Mouse (Mus musculus): ENCODE measurements around the gene Map2k1. TPM values are rescaled to one million over a fixed set of nuclear protein-coding genes. Genes with fewer than 3 reads are reported as not detected.
"Not testable (repeated sequence)": the region's sequence is repeated elsewhere in the genome, so short reads cannot be mapped to it uniquely, and the experiment has no call there.

Map2k1 gene
- total RNA-seq, 2 experiments from 2014 or later, result 45.6 to 55.0 TPM

DNA sequence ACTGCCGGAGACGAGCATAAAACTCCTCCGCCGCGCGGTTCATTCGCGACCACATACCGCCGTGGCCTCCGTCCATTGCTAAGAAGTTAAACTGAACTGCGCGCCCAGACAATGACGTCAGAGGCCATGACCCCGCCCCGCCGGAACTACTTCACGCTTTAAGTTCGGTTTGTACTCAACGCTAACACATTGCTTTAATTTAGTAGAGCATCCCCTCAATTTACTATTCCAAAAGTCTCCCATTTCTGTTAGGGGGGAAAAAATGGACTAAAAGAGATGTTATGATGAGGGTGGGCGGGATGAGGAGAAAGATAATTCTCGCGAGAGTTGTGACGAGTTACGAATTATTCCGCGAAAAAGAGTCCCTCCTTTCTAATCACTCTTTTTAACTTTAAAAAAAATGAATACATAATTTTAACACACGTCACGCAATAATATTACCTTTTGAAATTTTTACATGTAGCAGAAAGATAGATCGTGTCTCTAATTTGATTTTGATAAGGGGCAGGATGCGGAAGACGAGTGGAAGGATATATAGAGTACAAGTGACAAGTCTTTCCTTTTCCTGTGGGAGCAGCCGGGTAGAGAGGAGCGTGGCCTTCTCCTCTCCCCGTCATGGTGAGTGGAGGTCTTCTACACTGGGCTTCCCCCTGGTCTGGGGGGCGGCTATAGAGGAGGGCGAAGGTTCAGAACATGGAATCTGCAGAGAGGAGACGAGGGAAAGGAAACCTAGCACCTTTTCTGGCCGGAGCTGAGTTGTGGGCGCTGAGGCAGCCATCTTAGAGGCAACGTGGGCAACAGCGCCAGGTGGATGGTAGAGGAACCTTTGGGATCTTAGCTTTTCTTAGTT, 80.4 kb downstream of the Map2k1 start, which contains the start of the genes Zwilch and Rpl4:
Gene Zwilch, minus strand, starts transcription at position 289 of the 850 bp plus-strand sequence.
Gene Rpl4, plus strand, starts transcription at position 560 of the 850 bp plus-strand sequence.
- peak; percentile 83 for ATAC-seq (replicated peaks; ENCODE audit: poor library complexity, severe bottlenecking)

DNA sequence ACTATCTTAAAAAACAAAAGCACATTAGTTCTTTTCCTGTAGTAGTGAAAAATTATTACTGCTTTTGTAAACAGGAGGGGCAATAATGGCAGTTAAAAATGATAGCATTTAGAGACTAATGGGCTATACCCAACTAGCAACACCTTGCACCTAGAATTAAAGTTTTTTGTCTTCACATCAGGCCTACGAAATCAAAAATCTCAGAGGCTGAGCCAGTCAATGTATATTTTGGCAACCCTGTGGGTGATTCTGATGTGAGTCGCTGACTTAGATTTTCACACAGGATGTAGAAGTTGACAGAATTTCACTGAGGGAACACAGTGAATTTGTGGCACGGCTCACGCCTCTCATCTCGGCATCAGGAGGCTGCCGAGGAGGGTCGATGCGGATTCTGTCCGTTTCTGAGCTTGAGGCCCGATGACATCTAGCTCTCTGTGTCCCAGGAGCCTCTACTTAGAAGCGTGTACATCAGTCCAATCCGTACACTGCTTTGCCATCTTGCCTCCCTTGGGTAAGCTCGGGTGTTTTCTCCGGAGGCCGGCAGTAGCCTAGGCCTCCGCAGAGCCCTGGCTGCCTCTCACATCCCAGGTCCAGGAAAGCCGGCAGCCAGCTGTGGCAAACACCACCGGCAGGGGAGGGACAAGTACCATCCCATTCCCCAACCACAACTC, 81.2 kb downstream of the Map2k1 start:
- no peak for ATAC-seq (replicated peaks; ENCODE audit: poor library complexity, severe bottlenecking)

DNA sequence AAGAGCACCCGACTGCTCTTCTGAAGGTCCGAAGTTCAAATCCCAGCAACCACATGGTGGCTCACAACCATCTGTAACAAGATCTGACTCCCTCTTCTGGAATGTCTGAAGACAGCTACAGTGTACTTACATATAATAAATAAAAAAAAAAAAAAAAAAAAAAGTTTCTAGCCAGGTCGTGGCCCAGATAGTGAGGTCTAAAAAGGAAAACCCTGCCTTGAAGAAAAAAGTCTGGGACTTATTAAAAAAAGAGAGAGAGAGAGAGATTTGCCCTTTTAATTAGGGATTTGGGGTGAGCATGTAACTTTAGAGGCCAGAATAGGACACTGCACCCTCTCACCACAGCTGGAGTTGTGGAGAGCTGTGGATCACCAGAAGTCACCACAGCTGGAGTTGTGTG, 83.5 kb downstream of the Map2k1 start:
- not testable (repeated sequence) for ATAC-seq (replicated peaks; ENCODE audit: poor library complexity, severe bottlenecking)

DNA sequence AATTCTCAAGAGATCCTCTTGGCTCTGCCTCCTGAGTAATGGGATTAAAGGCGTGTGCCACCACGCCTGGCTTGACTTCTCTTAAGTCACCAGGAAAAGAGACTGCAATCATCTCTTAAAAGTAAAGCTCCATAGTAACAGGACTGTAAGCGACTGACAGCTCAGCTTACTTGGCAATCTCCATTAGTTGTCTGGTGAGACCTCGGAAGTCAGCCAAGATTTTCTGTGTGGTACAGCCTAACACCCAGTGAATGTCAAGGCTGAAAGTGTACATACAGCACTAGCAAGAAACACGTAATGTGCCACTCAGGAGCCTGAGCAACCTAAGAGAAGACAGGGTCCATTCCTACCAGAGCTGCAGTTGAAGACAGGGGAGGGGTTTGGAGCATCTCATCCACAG, 93.0 kb downstream of the Map2k1 start:
- no peak for ATAC-seq (replicated peaks; ENCODE audit: poor library complexity, severe bottlenecking)

GRCm38 (mm10) chr9:64156641-64157040, 96.8 kb downstream of the Map2k1 start:
- no peak for ATAC-seq (replicated peaks; ENCODE audit: poor library complexity, severe bottlenecking)

- ATAC-seq (replicated peaks; ENCODE audit: poor library complexity, severe bottlenecking), result peak; percentile 72
Measured at GRCm38 (mm10) chr9:64139879-64140278, 113.6 kb downstream of the Map2k1 start.

DNA sequence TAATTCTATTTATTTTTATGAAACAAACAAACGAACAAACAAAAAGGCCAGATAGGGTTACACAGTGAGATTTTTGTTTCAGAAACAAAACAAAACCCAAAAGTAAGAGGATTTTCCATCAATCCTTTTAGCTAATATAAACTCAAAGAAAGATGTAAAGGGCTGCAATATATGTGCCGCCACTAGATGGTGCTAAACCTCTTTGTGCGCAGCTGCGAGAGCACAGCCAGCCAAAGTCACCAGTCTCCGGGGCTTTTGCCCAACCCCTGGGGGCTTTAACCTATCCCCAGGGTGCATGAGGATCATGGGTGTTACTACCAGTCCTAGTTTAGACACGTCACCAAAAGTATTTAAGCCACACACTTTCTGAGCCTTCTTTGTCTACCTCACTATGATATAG, 114.5 kb downstream of the Map2k1 start:
- ATAC-seq (replicated peaks; ENCODE audit: poor library complexity, severe bottlenecking), result not testable (repeated sequence)

Other genes starting within 250 kb of the Map2k1 start
- gene Smad6, start 231.6 kb downstream of the Map2k1 start, total RNA-seq (2014; fragmentation: Nextera tagmentation), result 0.56 and 1.4 TPM in 2 replicates
- gene Smad6, start 231.6 kb downstream of the Map2k1 start, total RNA-seq (2017), result 1.3 and 1.7 TPM in 2 replicates
- gene Lctl, start 136.5 kb downstream of the Map2k1 start, total RNA-seq (2014; fragmentation: Nextera tagmentation), result not detected in 2 replicates
- 0.15 and 0.39 TPM in 2 replicates for gene Lctl, start 136.5 kb downstream of the Map2k1 start, total RNA-seq (2017)
- gene Zwilch, start 80.5 kb downstream of the Map2k1 start, total RNA-seq (2014; fragmentation: Nextera tagmentation), result 61.4 and 63.4 TPM in 2 replicates
- 98.1 and 118 TPM in 2 replicates for gene Zwilch, start 80.5 kb downstream of the Map2k1 start, total RNA-seq (2017)
- 3,177 and 3,393 TPM in 2 replicates for gene Rpl4, start 80.3 kb downstream of the Map2k1 start, total RNA-seq (2014; fragmentation: Nextera tagmentation)
- gene Rpl4, start 80.3 kb downstream of the Map2k1 start, total RNA-seq (2017), result 3,068 and 3,220 TPM in 2 replicates
- gene Snapc5, start 74.4 kb downstream of the Map2k1 start, total RNA-seq (2014; fragmentation: Nextera tagmentation), result 27.6 and 29.8 TPM in 2 replicates
- gene Snapc5, start 74.4 kb downstream of the Map2k1 start, total RNA-seq (2017), result 43.3 and 52.1 TPM in 2 replicates
- gene Uchl4, start 18.4 kb downstream of the Map2k1 start, total RNA-seq (2014; fragmentation: Nextera tagmentation), result 1.6 TPM in 1 of 2 replicates, not detected in the other
- 0.67 and 1.3 TPM in 2 replicates for gene Uchl4, start 18.4 kb downstream of the Map2k1 start, total RNA-seq (2017)
- 233 and 243 TPM in 2 replicates for gene Tipin, start 27.9 kb upstream of the Map2k1 start, total RNA-seq (2014; fragmentation: Nextera tagmentation)
- 318 and 327 TPM in 2 replicates for gene Tipin, start 27.9 kb upstream of the Map2k1 start, total RNA-seq (2017)
- gene Dis3l, start 87.7 kb upstream of the Map2k1 start, total RNA-seq (2014; fragmentation: Nextera tagmentation), result 13.6 and 16.7 TPM in 2 replicates
- 17.3 and 18.1 TPM in 2 replicates for gene Dis3l, start 87.7 kb upstream of the Map2k1 start, total RNA-seq (2017)
- gene Megf11, start 132.0 kb upstream of the Map2k1 start, total RNA-seq (2014; fragmentation: Nextera tagmentation), result not detected in 2 replicates
- under 0.01 TPM in 1 of 2 replicates, not detected in the other for gene Megf11, start 132.0 kb upstream of the Map2k1 start, total RNA-seq (2017)

All from granulocyte monocyte progenitor cell, adult 5-6 weeks (primary cell).